Mouse (Mus musculus) testis, postnatal 10 days (tissue): Measurements from ENCODE around the gene Ipo13.
A peak's percentile ranks its signal among the peaks of the same experiment; 100 is the strongest.

Experiments used
- DNase-seq: peaks from one replicate; pipeline ENCODE4 v3.0.0; 2021; ENCODE audit warnings: low spot score

The Ipo13 gene

DNA sequence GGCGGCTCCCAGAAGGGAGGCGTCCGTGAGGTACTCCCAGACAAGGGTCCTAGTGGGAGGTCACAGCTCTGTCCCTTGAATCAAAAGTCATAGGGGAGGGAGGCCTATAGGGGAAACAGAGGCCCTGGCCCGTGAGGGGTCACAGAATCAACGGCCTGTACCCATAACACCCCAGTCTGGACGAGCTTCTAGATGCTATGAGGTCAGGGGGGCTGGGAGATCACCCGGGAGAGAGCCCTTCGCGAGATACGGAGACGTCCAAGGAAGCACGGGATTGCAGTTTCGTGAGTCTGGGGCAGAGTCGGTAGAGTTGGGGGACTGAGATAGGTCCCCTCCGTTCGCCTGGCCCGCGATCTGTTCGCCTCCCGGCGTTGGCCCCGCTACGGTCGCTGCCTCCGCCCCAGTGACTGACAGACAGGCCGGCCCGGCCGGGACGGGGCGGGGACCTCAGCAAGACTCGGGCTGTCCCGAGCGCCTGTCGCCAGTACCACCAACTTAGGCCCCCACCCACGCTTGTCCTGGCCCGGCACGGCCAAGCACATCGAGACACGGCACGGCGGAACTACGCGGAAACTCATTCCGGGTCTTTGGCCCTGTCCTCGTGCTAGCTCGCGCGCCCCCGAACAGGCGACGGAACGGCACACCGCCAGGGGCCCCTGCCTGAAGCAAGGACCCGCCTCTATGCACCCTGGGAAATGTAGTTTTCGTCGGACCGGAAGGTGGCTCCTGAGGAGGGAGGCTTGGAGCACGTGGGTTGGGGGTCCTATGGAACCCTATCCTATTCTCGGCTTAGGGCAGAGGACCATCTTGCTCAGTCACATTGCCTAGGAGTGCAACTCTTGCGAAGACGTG is at the start of gene Ipo13:
Gene Ipo13 (minus strand): TSS at position 409 of the 852 bp plus-strand sequence.
- DNase-seq, result peak; percentile 93

DNA sequence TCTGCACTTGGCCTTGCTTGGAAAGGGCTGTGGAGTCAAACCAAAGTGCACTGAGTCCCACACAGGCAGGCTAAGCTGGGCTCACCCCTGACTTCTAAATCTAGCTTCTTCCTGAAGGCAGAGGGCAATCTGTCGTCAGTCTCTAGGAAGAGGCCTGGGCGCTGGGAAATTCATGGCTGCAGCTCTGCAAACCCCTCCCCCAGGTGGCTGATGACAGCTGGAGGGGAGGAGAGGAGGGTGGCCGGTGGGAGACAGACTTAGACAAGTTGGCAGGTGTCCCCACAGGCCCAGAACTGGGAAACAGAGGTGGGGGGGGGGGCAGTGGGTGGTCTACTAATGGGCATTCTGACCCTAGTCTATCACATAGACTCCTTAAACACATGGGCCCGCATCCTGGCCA is 42.7 kb upstream of the Ipo13 start:
- no peak for DNase-seq

DNA sequence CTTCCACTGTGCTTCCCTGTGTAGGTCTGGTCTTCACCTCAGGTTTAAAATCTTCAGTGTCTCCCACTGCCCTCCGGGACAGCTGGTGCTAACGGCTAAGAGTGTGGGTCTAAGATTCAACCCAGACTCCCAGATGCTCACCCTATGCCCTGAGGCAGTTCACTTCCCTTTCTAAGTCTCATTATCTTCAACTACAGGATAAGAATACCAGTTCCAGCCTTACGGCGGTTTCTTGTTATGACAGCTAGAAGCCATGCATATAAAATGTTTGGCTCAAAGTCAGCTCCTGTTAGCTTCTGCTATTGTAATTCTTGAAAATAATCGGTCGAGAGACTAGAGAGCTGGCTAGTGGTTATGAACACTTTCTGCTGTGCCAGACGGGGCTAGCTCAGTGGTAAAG is 32.7 kb upstream of the Ipo13 start:
- no peak for DNase-seq

- DNase-seq, result peak; percentile 44
These were observed 32.0 kb upstream of the Ipo13 start for GRCm38 (mm10) chr4:117946639-117947305.

- DNase-seq, result no peak
These were observed 28.5 kb upstream of the Ipo13 start for GRCm38 (mm10) chr4:117943317-117943716.

- DNase-seq, result no peak
These were observed 22.2 kb upstream of the Ipo13 start for GRCm38 (mm10) chr4:117936964-117937363.

GRCm38 (mm10) chr4:117934081-117934480 is 19.3 kb upstream of the Ipo13 start:
- no peak for DNase-seq

DNA sequence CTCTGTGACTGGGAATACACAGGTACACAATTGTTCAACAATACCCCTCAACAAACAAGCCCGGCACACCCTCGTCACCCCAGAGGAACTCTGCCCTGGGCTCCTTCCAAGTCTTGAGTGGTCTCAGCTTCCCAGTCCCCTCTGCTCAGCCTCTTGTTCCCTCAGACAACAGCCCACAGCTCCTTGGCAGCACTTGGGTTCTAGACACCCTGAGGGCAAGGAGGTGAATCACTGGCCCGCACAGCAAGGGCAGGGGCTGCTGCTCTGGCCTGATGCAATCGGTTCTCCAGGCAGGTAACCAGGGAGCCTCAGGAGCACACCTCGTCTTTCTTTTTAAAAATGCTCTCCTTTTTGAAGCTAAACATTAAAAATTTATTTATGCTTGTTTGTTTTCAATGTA is 18.4 kb upstream of the Ipo13 start:
- no peak for DNase-seq

GRCm38 (mm10) chr4:117929391-117929881 is 14.6 kb upstream of the Ipo13 start, which contains the start of gene Artn:
TSS of gene Artn (minus strand) at chr4:117929763.
- peak; percentile 59 for DNase-seq

GRCm38 (mm10) chr4:117928699-117929241 is 14.0 kb upstream of the Ipo13 start:
- peak; percentile 77 for DNase-seq

DNA sequence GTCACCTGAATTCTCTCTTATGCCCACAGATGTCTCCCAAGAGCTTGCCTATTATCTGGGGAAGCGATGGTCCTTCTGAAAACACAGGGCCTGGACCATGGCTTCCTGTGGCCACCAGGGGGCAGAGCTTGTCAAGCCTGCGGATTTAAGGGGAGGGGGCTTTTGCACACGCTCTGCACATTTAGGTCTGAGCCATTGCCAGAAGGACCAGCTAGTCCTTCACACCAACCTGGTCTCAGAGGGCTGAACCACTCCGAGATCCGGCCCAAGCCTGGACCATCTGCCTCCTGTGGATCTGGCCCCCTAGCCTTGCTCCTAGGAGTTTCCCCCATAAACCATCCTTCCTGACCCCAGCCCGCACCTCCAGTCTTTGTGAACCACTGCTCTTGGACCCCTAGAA is 13.4 kb upstream of the Ipo13 start:
- peak; percentile 69 for DNase-seq

DNA sequence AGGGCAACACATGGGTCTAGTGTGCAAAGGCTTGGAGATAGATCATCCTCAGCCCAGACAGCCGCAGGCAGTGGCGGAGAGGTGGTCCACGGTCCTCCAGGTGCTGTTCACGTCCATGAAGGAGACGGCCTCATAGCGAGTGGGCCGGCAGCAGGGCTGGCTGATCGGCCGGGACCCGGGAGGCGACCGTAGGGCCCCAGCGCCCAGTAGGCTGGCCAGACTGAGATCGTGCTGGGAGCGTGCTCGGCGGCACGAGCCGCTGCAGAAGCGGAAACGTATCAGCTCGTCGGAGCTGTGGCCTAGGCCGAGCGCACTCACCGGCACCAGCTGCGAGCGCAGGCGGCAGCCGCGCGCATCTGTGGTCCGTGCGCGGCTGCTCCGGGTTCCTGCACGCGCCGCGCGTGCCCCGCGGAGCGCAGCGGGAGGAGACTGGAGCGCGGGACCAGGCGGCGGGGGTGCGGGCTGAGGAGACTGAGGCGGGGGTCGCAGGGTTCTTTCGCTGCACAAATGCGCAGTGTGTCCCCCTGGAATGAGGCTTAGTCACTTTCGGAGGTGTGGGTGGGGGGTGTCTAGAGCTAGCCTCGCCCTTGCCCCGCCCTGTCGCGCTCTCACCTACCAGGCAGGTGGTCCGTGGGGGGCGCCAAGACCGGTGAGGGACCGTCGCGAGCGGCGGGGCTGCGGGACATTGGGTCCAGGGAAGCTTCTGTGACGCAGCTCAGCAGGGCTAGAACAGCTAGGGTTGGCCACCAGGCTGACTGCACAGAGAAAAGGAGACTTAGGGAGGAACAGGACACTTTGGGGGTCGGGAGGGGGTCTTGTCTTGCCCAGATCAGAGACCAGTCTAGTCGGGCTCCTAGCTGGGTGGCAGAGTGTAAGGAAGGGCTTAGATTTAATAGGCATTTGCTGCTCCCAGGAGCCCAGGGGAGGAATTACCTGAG is 12.0 kb upstream of the Ipo13 start:
- DNase-seq, result peak; percentile 67

- no peak for DNase-seq
These were observed 10.1 kb upstream of the Ipo13 start for GRCm38 (mm10) chr4:117924916-117925315.

DNA sequence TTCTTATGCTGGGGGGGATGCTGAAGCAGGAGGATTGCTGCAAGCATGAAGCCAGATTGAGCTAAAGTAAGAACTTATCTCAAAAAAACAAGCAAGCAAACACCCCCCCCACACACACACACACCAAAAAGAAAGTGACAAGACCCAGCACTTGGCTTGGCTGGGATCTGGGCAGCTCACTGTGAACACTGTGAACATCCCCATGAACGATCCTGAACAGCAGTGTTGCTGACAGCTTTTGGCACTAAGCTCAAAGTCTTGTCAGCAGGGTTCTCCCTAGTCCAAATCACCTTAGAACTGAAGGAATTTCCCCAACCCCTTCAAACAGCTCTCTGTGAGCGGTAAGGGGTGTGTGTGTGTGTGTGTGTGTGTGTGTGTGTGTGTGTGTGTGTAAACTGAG is 8.7 kb upstream of the Ipo13 start:
- no peak for DNase-seq

DNA sequence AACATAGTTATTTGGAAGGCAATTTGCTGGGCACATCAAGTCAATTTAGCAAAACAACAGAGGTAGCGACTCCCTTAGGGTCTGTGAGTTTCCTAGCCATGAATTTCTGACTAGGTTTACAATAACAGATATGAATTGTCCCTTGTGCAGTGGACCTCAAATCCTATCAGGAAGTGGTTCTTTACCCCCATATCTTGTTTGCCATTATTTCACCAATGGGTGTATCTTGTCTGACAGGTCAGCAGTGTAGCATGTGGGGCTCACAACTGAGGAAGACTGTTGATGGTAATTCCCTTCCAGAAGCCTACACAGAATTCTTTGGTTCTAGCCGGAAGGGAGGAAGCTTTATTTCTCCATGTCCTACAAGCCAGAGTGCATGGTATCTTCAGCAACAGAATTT is 6.6 kb upstream of the Ipo13 start:
- no peak for DNase-seq

- no peak for DNase-seq
These were observed 4.0 kb upstream of the Ipo13 start for GRCm38 (mm10) chr4:117918762-117919161.

GRCm38 (mm10) chr4:117918261-117918660 is 3.5 kb upstream of the Ipo13 start:
- DNase-seq, result no peak

GRCm38 (mm10) chr4:117917847-117918246 is 3.0 kb upstream of the Ipo13 start:
- no peak for DNase-seq

DNA sequence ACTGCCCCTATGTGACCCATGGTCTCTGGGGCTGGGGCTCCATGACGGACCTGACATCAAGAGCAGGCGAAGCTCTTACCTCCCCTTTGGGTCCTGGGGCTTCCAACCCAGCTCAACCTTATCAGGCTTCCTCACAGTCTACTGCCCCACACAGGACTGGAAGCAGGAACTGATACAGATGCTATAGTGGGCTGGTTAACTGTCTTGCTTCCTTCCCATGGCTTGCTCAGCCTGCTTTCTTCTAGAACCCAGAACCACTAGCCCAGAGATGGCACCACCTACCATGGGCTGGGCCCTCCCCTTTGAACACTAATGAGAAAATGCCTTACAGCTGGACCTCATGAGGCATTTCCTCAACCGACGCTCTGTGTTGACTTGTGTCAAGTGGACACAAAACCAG is 2.6 kb upstream of the Ipo13 start:
- no peak for DNase-seq

DNA sequence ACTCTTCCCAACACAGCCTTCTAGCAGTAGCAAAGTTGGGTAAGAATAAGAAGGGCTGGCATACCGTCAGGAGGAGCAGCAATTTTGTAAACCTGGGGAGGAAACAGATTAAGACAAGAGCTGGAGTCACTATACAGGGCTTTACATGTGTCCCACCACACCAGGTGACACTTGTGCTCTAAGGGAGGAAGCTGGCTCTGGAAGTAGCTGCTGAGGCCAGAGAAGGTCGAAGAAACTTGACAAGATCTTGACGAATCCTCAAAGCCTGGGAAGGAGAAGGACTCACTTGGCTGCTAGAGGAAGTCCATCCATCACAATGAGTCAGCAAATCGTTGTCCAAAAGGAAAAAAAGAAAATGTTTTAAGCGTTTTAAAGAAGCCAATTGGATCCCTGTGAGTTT is 1.6 kb upstream of the Ipo13 start:
- DNase-seq, result no peak

GRCm38 (mm10) chr4:117915489-117916105 is 798 bp upstream of the Ipo13 start:
- no peak for DNase-seq
